Mouse (Mus musculus) megakaryocyte, embryonic 14.5 days (primary cell): Measurements from ENCODE around the gene Tbkbp1. TPM values are rescaled to one million over a fixed set of nuclear protein-coding genes. Genes with fewer than 3 reads are reported as not detected.

Experiments used
- H3K27me3 ChIP-seq: replicated peaks from 2 replicates; pipeline ENCODE3; 2012; ENCODE audit warnings: inconsistent platforms
- H3K36me3 ChIP-seq: replicated peaks from 2 replicates; pipeline ENCODE3; 2012; ENCODE audit warnings: low read length, inconsistent platforms, mixed read lengths
- H3K4me1 ChIP-seq: 2 replicates; pipeline ENCODE4 v1.6.1; 2012; ENCODE audit warnings: inconsistent platforms
- H3K4me3 ChIP-seq: replicated peaks from 2 replicates; pipeline ENCODE3; 2012; ENCODE audit warnings: moderate library complexity, mild to moderate bottlenecking, inconsistent platforms
- H3K9me3 ChIP-seq: 2 replicates; pipeline ENCODE4 v1.6.1; 2012; ENCODE audit warnings: inconsistent platforms
- FLI1 ChIP-seq: IDR thresholded peaks from 2 replicates; pipeline ENCODE4 v1.6.1; 2012; ENCODE audit warnings: low read length, inconsistent platforms, mixed read lengths
- GATA1 ChIP-seq: IDR thresholded peaks from 3 replicates; pipeline ENCODE4 v1.6.1; 2012; ENCODE audit warnings: mixed read lengths, low read length, inconsistent platforms, borderline replicate concordance
- polyA plus RNA-seq: library from polyadenylated mRNA; stranded (reverse); fragments of >175 nt; gene quantifications from 2 replicates; pipeline ENCODE4 v1.2.3, GENCODE M21; 2012; ENCODE audit warnings: low replicate concordance; ENCODE audit not compliant: insufficient read depth

The Tbkbp1 gene
- polyA plus RNA-seq, 1 experiment: 99.9 TPM

DNA sequence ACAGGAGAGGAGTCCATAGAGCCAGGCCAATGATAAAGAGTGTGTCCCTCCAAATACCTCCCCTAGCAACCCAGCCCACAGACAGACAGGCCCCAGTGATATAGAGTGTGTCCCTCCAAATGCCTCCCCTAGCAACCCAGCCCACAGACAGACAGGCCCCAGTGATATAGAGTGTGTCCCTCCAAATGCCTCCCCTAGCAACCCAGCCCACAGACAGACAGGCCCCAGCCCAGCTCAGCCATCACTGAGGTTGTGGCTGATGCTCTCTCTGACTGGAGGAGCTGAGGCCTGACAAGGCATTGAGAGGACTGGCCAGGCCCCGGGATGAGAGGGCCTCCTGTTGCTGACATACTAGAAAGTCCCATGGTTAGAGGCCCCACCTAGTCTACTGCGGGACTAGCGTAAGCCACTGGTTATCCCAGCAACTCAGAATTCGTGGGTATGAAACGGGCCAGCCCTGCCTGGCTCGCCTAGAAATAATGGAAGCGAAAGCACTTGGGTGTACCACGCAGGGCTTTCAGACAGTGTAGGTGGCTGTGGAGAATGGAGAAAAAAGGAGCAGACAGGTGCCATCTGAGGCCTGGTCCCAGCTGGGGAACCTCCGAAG is 38.7 kb downstream of the Tbkbp1 start:
- no peaks in the 10 kb centered on the region for H3K9me3 ChIP-seq
- peaks cover 22% of the 10 kb centered on the region for H3K4me1 ChIP-seq
- H3K36me3 ChIP-seq: no peaks in the 10 kb centered on the region
- H3K4me3 ChIP-seq: no peak overlapping the region
- TF ChIP-seq FLI1: no peak
- no peak for TF ChIP-seq GATA1
- H3K27me3 ChIP-seq: peaks cover 71% of the 10 kb centered on the region

DNA sequence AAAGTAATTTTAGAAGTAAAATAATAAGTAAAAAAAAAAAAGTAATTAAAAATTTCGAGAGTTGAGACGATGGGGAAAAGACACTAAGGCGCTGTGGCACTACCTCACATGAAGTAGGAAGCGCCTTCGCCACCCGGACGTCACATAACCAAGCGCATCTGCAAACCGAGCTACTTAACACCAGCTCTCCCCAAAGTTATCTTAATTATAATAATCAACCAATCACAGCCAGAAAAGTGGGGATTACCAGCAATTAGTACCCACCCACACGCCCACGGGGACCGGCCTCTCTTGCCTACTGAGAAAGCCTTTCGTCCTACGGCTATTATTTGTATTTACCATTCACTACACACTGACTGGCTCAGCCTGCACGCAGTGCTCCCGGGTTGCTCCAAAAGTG is 42.3 kb downstream of the Tbkbp1 start:
- no peak overlapping the region for H3K4me3 ChIP-seq

DNA sequence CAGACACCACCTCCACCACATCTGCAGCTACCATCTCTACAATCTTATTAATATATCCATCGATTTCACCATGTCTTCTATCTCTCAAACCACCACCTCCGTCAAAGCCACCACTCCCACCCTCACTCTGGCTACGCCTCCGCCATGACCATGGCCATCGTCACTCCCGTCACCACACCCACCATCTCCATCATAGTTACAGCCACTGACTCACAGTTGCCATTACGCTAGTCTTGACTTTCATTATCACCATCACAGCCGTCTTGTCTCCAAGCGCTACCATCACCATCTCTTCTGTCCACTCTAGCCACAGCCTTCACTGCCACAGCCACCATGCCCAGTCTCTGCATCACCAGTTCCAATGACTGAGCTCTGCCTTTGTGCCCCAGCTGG is 47.2 kb downstream of the Tbkbp1 start:
- Histone ChIP-seq H3K4me1 (peaks cover 20% of the 10 kb centered on the region), H3K36me3 (no peaks in the 10 kb centered on the region), H3K9me3 (no peaks in the 10 kb centered on the region), H3K27me3 (peaks cover 65% of the 10 kb centered on the region), H3K4me3 (peak overlapping the region; percentile 23)
- no peak for TF ChIP-seq GATA1
- TF ChIP-seq FLI1: no peak

More for the DNA sequence above, 42.3 kb downstream of the Tbkbp1 start:
- Histone ChIP-seq H3K9me3 (no peaks in the 10 kb centered on the region), H3K36me3 (no peaks in the 10 kb centered on the region), H3K4me1 (peaks cover 4% of the 10 kb centered on the region; the same call in 1 of the 2 replicates), H3K27me3 (peaks cover 63% of the 10 kb centered on the region)
- TF ChIP-seq FLI1 (no peak), GATA1 (no peak)

DNA sequence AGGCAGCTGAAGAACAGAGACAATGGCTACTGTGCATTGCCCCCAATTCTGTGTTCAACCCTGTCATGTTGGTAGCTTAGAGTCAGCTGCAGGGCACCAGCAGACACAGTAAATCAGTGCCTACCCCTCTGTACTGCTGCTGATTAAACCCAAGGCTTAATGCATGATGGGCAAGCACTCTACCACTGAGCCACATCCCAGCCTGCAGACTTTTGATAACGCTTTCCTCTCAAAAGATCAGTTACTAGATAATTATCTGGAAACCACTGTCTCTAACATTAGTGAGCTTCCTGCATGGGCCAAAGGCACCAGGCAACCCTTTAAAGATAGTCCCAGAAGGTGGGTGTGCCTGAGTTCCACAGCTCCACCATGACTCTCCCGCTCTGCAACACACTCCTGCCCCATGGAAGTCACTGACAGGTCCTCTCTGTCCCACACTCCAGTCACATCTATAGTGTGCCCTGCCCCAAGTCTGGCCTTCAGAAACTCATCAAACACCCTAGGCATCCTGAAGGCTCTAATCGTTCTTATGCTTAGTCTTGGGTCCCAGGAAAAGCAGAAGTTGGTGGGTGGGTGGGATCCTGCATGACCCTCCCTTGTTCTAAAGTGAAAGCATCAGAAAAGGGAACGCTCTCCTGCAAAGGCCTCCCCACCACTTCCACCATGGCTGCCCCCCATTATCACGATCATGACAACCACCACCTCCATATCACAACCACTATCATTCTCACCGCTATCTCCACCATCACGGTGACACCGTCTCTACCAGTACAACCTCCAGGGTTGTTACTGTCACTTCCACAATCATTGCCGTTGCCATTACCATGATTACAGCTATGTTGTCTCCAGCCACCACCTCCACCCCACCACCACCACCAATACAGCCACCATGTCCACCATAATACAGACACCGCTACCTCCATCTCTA is 47.9 kb downstream of the Tbkbp1 start:
- peaks cover 27% of the 10 kb centered on the region for H3K4me1 ChIP-seq
- peaks cover 70% of the 10 kb centered on the region for H3K27me3 ChIP-seq
- H3K36me3 ChIP-seq: no peaks in the 10 kb centered on the region
- no peak overlapping the region for H3K4me3 ChIP-seq
- no peaks in the 10 kb centered on the region for H3K9me3 ChIP-seq
- no peak for TF ChIP-seq FLI1
- no peak for TF ChIP-seq GATA1

DNA sequence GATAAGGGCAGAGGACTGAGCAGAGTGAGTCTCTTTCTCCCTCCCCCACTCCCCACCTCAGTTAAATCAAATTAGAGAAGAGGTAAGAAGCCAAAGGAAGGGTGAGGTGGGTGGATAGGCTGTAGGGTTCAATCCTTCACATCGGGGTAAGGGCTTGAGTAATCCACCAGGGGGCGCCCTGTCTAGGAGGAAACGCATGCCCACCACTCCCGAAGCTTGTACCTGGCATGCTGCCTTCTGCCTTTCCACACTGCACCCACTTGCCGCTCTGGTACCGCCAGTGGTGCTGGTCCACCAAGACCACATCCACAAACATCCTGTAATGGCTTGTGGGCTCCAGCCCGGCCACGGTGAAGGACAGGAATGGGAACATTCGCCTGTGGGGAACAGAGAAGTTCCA is 49.6 kb downstream of the Tbkbp1 start:
- Histone ChIP-seq H3K36me3 (no peaks in the 10 kb centered on the region), H3K27me3 (peaks cover 77% of the 10 kb centered on the region), H3K9me3 (no peaks in the 10 kb centered on the region), H3K4me1 (peaks cover 30% of the 10 kb centered on the region), H3K4me3 (peak overlapping the region; percentile 82)
- TF ChIP-seq GATA1 (no peak), FLI1 (no peak)

DNA sequence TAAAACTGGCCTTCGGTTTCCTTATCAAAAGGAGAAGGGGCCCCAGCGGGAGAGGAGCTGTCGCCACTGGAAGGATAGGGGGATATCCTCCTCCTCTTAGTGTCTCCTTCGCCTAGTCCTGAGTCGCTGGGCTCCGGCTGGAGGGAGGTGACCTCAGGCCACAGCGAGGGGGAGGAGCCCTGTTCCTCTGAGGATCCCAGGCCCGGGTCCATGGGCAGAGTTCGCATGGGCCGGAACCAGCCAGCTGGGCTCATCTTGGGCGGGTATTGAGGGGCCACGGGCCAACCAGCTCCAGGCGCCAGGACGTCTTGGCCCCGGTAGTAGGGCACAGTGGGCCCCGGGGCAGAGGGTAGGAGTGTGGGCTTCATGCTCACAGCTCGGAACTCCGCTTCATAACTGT is 52.5 kb downstream of the Tbkbp1 start:
- Histone ChIP-seq H3K4me3 (peak overlapping the region; percentile 74), H3K27me3 (peaks cover 80% of the 10 kb centered on the region), H3K36me3 (no peaks in the 10 kb centered on the region), H3K9me3 (no peaks in the 10 kb centered on the region), H3K4me1 (peaks cover 27% of the 10 kb centered on the region)
- TF ChIP-seq GATA1: no peak

DNA sequence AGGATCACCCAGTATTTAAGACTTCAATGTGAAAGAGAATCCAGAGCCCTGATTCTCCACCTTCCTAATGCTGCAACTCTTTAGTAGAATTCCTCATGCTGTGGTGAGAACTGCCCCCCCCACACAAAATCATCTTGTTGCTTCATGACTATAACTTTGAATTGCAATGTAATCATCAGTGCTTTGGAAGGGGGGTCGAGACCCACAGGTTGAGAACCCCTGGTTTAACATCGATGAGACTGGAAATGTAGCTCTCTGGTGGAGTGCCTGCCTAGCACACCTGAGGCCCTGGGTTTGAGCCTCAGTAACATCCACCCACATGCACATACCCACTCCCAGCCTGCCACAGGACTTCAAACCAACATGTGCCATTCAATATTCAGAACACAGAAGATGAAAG is 56.7 kb downstream of the Tbkbp1 start:
- Histone ChIP-seq H3K4me3 (no peak overlapping the region), H3K27me3 (peaks cover 78% of the 10 kb centered on the region), H3K36me3 (no peaks in the 10 kb centered on the region), H3K9me3 (no peaks in the 10 kb centered on the region), H3K4me1 (peaks cover 14% of the 10 kb centered on the region)
- TF ChIP-seq GATA1: no peak
- no peak for TF ChIP-seq FLI1

DNA sequence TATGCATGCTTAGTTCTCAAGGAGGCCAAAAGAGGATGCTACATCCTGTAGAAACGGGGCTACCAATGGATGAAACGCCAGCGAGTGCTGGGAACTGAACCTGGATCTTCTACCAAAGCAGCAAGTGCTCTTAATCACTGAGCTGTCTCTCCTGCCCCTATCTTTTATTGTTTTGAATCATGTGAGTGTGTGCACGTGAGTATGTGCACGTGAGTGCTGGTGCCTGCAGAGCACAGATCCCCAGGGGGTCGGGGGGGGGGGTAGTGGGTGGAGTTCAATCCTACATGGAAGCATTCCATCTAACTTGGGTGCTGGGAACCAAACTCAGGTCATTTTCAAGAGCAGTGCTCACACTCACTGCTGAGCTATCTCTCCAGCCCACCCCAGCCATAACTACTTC is 64.9 kb downstream of the Tbkbp1 start:
- Histone ChIP-seq H3K36me3 (no peaks in the 10 kb centered on the region), H3K9me3 (peaks cover 42% of the 10 kb centered on the region), H3K27me3 (peaks cover 62% of the 10 kb centered on the region), H3K4me1 (peaks cover 16% of the 10 kb centered on the region), H3K4me3 (no peak overlapping the region)
- TF ChIP-seq GATA1 (no peak), FLI1 (no peak)

Other genes with a start within 250 kb of the Tbkbp1 start
- gene Cdk5rap3, start 235.0 kb downstream of the Tbkbp1 start, polyA plus RNA-seq: 15.3 and 41.6 TPM in 2 replicates
- gene Prr15l, start 223.4 kb downstream of the Tbkbp1 start, polyA plus RNA-seq: not detected in 2 replicates
- gene Pnpo, start 207.5 kb downstream of the Tbkbp1 start, polyA plus RNA-seq: 2.0 and 16.6 TPM in 2 replicates
- 34.2 and 36.6 TPM in 2 replicates for gene Sp2, start 168.5 kb downstream of the Tbkbp1 start, polyA plus RNA-seq
- 0.77 and 1.4 TPM in 2 replicates for gene Sp6, start 138.1 kb downstream of the Tbkbp1 start, polyA plus RNA-seq
- gene Scrn2, start 121.6 kb downstream of the Tbkbp1 start, polyA plus RNA-seq: 4.5 and 11.2 TPM in 2 replicates
- not detected in 2 replicates for gene Lrrc46, start 110.1 kb downstream of the Tbkbp1 start, polyA plus RNA-seq
- gene Mrpl10, start 109.9 kb downstream of the Tbkbp1 start, polyA plus RNA-seq: 22.3 and 22.7 TPM in 2 replicates
- 9.7 and 13.2 TPM in 2 replicates for gene Osbpl7, start 100.9 kb downstream of the Tbkbp1 start, polyA plus RNA-seq
- 0.09 and 1.6 TPM in 2 replicates for gene Tbx21, start 36.2 kb downstream of the Tbkbp1 start, polyA plus RNA-seq
- 10.2 TPM in 2 replicates for gene Kpnb1, start 36.4 kb upstream of the Tbkbp1 start, polyA plus RNA-seq
- 28.5 and 50.1 TPM in 2 replicates for gene Npepps, start 129.1 kb upstream of the Tbkbp1 start, polyA plus RNA-seq
- gene Mrpl45, start 164.2 kb upstream of the Tbkbp1 start, polyA plus RNA-seq: 4.6 and 6.9 TPM in 2 replicates
- 0.04 TPM in 1 of 2 replicates, not detected in the other for gene Gpr179, start 200.6 kb upstream of the Tbkbp1 start, polyA plus RNA-seq
- gene Socs7, start 211.1 kb upstream of the Tbkbp1 start, polyA plus RNA-seq: 0.91 and 1.5 TPM in 2 replicates